Mouse (Mus musculus): ENCODE measurements around the gene Notch3.
A peak's percentile ranks its signal among the peaks of the same experiment; 100 is the strongest.
"Not testable (repeated sequence)": the region's sequence is repeated elsewhere in the genome, so short reads cannot be mapped to it uniquely, and the experiment has no call there.

Gene Notch3

GRCm38 (mm10) chr17:32118484-32118883 is 48.2 kb downstream of the Notch3 start:
- DNase-seq (ENCODE audit: low read depth, low spot score), result no peak

GRCm38 (mm10) chr17:32117872-32118421 is 48.7 kb downstream of the Notch3 start:
- DNase-seq (ENCODE audit: low read depth, low spot score), result not testable (repeated sequence)

- DNase-seq (ENCODE audit: low read depth, low spot score), result no peak
These were observed 49.3 kb downstream of the Notch3 start for GRCm38 (mm10) chr17:32117287-32117871.

- no peak for DNase-seq (ENCODE audit: low read depth, low spot score)
These were observed 49.9 kb downstream of the Notch3 start for GRCm38 (mm10) chr17:32116586-32117286.

GRCm38 (mm10) chr17:32114486-32114885 is 52.2 kb downstream of the Notch3 start:
- not testable (repeated sequence) for DNase-seq (ENCODE audit: low read depth, low spot score)

GRCm38 (mm10) chr17:32113523-32114421 is 52.9 kb downstream of the Notch3 start:
- DNase-seq (ENCODE audit: low read depth, low spot score), result no peak

GRCm38 (mm10) chr17:32113255-32113522 is 53.5 kb downstream of the Notch3 start:
- DNase-seq (ENCODE audit: low read depth, low spot score), result no peak

- no peak for DNase-seq (ENCODE audit: low read depth, low spot score)
These were observed 54.0 kb downstream of the Notch3 start for GRCm38 (mm10) chr17:32112434-32113254.

- no peak for DNase-seq (ENCODE audit: low read depth, low spot score)
These were observed 55.5 kb downstream of the Notch3 start for GRCm38 (mm10) chr17:32110980-32111780.

- DNase-seq (ENCODE audit: low read depth, low spot score), result no peak
These were observed 56.2 kb downstream of the Notch3 start for GRCm38 (mm10) chr17:32110424-32110823.

- no peak for DNase-seq (ENCODE audit: low read depth, low spot score)
These were observed 57.3 kb downstream of the Notch3 start for GRCm38 (mm10) chr17:32109201-32109940.

GRCm38 (mm10) chr17:32108320-32109011 is 58.2 kb downstream of the Notch3 start:
- DNase-seq (ENCODE audit: low read depth, low spot score), result not testable (repeated sequence)

- no peak for DNase-seq (ENCODE audit: low read depth, low spot score)
These were observed 58.8 kb downstream of the Notch3 start for GRCm38 (mm10) chr17:32107877-32108276.

GRCm38 (mm10) chr17:32106358-32106757 is 60.3 kb downstream of the Notch3 start:
- DNase-seq (ENCODE audit: low read depth, low spot score), result no peak

GRCm38 (mm10) chr17:32103054-32103453 is 63.6 kb downstream of the Notch3 start:
- DNase-seq (ENCODE audit: low read depth, low spot score), result no peak

GRCm38 (mm10) chr17:32099943-32100586 is 66.6 kb downstream of the Notch3 start:
- DNase-seq (ENCODE audit: low read depth, low spot score), result peak; percentile 66

- no peak for DNase-seq (ENCODE audit: low read depth, low spot score)
These were observed 67.1 kb downstream of the Notch3 start for GRCm38 (mm10) chr17:32099574-32099942.

GRCm38 (mm10) chr17:32098905-32099304 is 67.7 kb downstream of the Notch3 start:
- DNase-seq (ENCODE audit: low read depth, low spot score), result not testable (repeated sequence)

- no peak for DNase-seq (ENCODE audit: low read depth, low spot score)
These were observed 69.0 kb downstream of the Notch3 start for GRCm38 (mm10) chr17:32097676-32098075.

Measured in embryo, embryonic 11.5 days (tissue).